Mouse (Mus musculus): Measurements from ENCODE around the gene Plxnc1. TPM values are rescaled to one million over a fixed set of nuclear protein-coding genes. Genes with fewer than 3 reads are reported as not detected.

The Plxnc1 gene
- polyA plus RNA-seq, 1 experiment from 2014 or later = 7.1 TPM

GRCm38 (mm10) chr10:94825951-94826350 lies 118.7 kb downstream of the Plxnc1 start:
- peaks cover 13% of the 10 kb centered on the region; the same call in 1 of the 2 replicates for H3K4me1 ChIP-seq (ENCODE audit: control insufficient read depth, insufficient read depth, low read length)
- H3K4me3 ChIP-seq (ENCODE audit: low read depth, low read length) = no peak overlapping the region
- no peak overlapping the region for H3K9ac ChIP-seq (ENCODE audit: low read depth, low read length)
- no peak for ATAC-seq (replicated peaks; ENCODE audit: insufficient number of reproducible peaks, low FRiP score, low TSS enrichment)
- no peaks in the 10 kb centered on the region for H3K27me3 ChIP-seq (ENCODE audit: control insufficient read depth, insufficient read depth, low read length)
- no peak overlapping the region for H3K4me2 ChIP-seq
- 92% methylated on average over 2 of the region's 2 CpGs for WGBS (ENCODE audit: insufficient replicate concordance)
- no peaks in the 10 kb centered on the region for H3K9me3 ChIP-seq (replicated peaks; ENCODE audit: control insufficient read depth, low read length)
- no peak overlapping the region for H3K27ac ChIP-seq (ENCODE audit: low read depth, low read length)
- no peaks in the 10 kb centered on the region for H3K36me3 ChIP-seq (ENCODE audit: control insufficient read depth, insufficient read depth, low read length)

GRCm38 (mm10) chr10:94823971-94824760 lies 120.5 kb downstream of the Plxnc1 start:
- Histone ChIP-seq H3K27ac (ENCODE audit: low read depth, low read length) (no peak overlapping the region), H3K4me2 (no peak overlapping the region), H3K27me3 (ENCODE audit: control insufficient read depth, insufficient read depth, low read length) (no peaks in the 10 kb centered on the region), H3K36me3 (ENCODE audit: control insufficient read depth, insufficient read depth, low read length) (no peaks in the 10 kb centered on the region), H3K4me1 (ENCODE audit: control insufficient read depth, insufficient read depth, low read length) (peaks cover 5% of the 10 kb centered on the region; the same call in 1 of the 2 replicates), H3K9me3 (replicated peaks; ENCODE audit: control insufficient read depth, low read length) (no peaks in the 10 kb centered on the region), H3K4me3 (ENCODE audit: low read depth, low read length) (no peak overlapping the region), H3K9ac (ENCODE audit: low read depth, low read length) (no peak overlapping the region)
- 64% methylated on average over 11 of the region's 11 CpGs for WGBS (ENCODE audit: insufficient replicate concordance)
- ATAC-seq (replicated peaks; ENCODE audit: insufficient number of reproducible peaks, low FRiP score, low TSS enrichment) = no peak

- Histone ChIP-seq H3K4me3 (ENCODE audit: low read depth, low read length) (no peak overlapping the region), H3K4me1 (ENCODE audit: control insufficient read depth, insufficient read depth, low read length) (0 out of 2 replicates have a peak, but pooled peaks cover 2% of the 10 kb centered on the region), H3K27me3 (ENCODE audit: control insufficient read depth, insufficient read depth, low read length) (no peaks in the 10 kb centered on the region), H3K27ac (ENCODE audit: low read depth, low read length) (no peak overlapping the region), H3K36me3 (ENCODE audit: control insufficient read depth, insufficient read depth, low read length) (no peaks in the 10 kb centered on the region), H3K9ac (ENCODE audit: low read depth, low read length) (no peak overlapping the region), H3K9me3 (replicated peaks; ENCODE audit: control insufficient read depth, low read length) (no peaks in the 10 kb centered on the region), H3K4me2 (peak overlapping the region; percentile 3; the same call in 1 of the 2 replicates)
- WGBS (ENCODE audit: insufficient replicate concordance) = 63% methylated on average over 17 of the region's 17 CpGs
- ATAC-seq (replicated peaks; ENCODE audit: insufficient number of reproducible peaks, low FRiP score, low TSS enrichment) = no peak
Observed at GRCm38 (mm10) chr10:94818781-94819665, 125.6 kb downstream of the Plxnc1 start.

GRCm38 (mm10) chr10:94818127-94818526 lies 126.5 kb downstream of the Plxnc1 start:
- WGBS (ENCODE audit: insufficient replicate concordance) = 86% methylated on average over 3 of the region's 3 CpGs
- H3K4me1 ChIP-seq (ENCODE audit: control insufficient read depth, insufficient read depth, low read length) = no peaks in the 10 kb centered on the region

GRCm38 (mm10) chr10:94811907-94812851 lies 132.5 kb downstream of the Plxnc1 start:
- Histone ChIP-seq H3K4me2 (no peak overlapping the region), H3K4me3 (ENCODE audit: low read depth, low read length) (no peak overlapping the region), H3K9ac (ENCODE audit: low read depth, low read length) (no peak overlapping the region), H3K4me1 (ENCODE audit: control insufficient read depth, insufficient read depth, low read length) (no peaks in the 10 kb centered on the region), H3K27ac (ENCODE audit: low read depth, low read length) (no peak overlapping the region), H3K9me3 (replicated peaks; ENCODE audit: control insufficient read depth, low read length) (no peaks in the 10 kb centered on the region), H3K36me3 (ENCODE audit: control insufficient read depth, insufficient read depth, low read length) (no peaks in the 10 kb centered on the region), H3K27me3 (ENCODE audit: control insufficient read depth, insufficient read depth, low read length) (no peaks in the 10 kb centered on the region)
- 69% methylated on average over 17 of the region's 17 CpGs for WGBS (ENCODE audit: insufficient replicate concordance)
- ATAC-seq (replicated peaks; ENCODE audit: insufficient number of reproducible peaks, low FRiP score, low TSS enrichment) = no peak

More at GRCm38 (mm10) chr10:94818127-94818526, 126.5 kb downstream of the Plxnc1 start:
- H3K9me3 ChIP-seq (replicated peaks; ENCODE audit: control insufficient read depth, low read length) = no peaks in the 10 kb centered on the region
- no peak overlapping the region for H3K4me3 ChIP-seq (ENCODE audit: low read depth, low read length)
- H3K4me2 ChIP-seq = no peak overlapping the region
- H3K27ac ChIP-seq (ENCODE audit: low read depth, low read length) = no peak overlapping the region
- H3K9ac ChIP-seq (ENCODE audit: low read depth, low read length) = no peak overlapping the region
- no peaks in the 10 kb centered on the region for H3K27me3 ChIP-seq (ENCODE audit: control insufficient read depth, insufficient read depth, low read length)
- no peak for ATAC-seq (replicated peaks; ENCODE audit: insufficient number of reproducible peaks, low FRiP score, low TSS enrichment)
- H3K36me3 ChIP-seq (ENCODE audit: control insufficient read depth, insufficient read depth, low read length) = no peaks in the 10 kb centered on the region

- ATAC-seq (replicated peaks; ENCODE audit: insufficient number of reproducible peaks, low FRiP score, low TSS enrichment) = no peak
- 42% methylated on average over 7 of the region's 7 CpGs for WGBS (ENCODE audit: insufficient replicate concordance)
Observed at GRCm38 (mm10) chr10:94809946-94810472, 134.6 kb downstream of the Plxnc1 start.

GRCm38 (mm10) chr10:94808275-94808674 lies 136.4 kb downstream of the Plxnc1 start:
- no peaks in the 10 kb centered on the region for H3K36me3 ChIP-seq (ENCODE audit: control insufficient read depth, insufficient read depth, low read length)
- no peaks in the 10 kb centered on the region for H3K9me3 ChIP-seq (replicated peaks; ENCODE audit: control insufficient read depth, low read length)
- H3K4me3 ChIP-seq (ENCODE audit: low read depth, low read length) = no peak overlapping the region
- peaks cover 7% of the 10 kb centered on the region for H3K4me1 ChIP-seq (ENCODE audit: control insufficient read depth, insufficient read depth, low read length)
- WGBS (ENCODE audit: insufficient replicate concordance) = 53% methylated on average over 6 of the region's 6 CpGs
- no peak overlapping the region for H3K27ac ChIP-seq (ENCODE audit: low read depth, low read length)
- ATAC-seq (replicated peaks; ENCODE audit: insufficient number of reproducible peaks, low FRiP score, low TSS enrichment) = no peak
- H3K4me2 ChIP-seq = no peak overlapping the region
- no peaks in the 10 kb centered on the region for H3K27me3 ChIP-seq (ENCODE audit: control insufficient read depth, insufficient read depth, low read length)
- no peak overlapping the region for H3K9ac ChIP-seq (ENCODE audit: low read depth, low read length)

More at GRCm38 (mm10) chr10:94809946-94810472, 134.6 kb downstream of the Plxnc1 start:
- Histone ChIP-seq H3K27ac (ENCODE audit: low read depth, low read length) (no peak overlapping the region), H3K36me3 (ENCODE audit: control insufficient read depth, insufficient read depth, low read length) (no peaks in the 10 kb centered on the region), H3K9ac (ENCODE audit: low read depth, low read length) (no peak overlapping the region), H3K4me2 (no peak overlapping the region), H3K4me3 (ENCODE audit: low read depth, low read length) (no peak overlapping the region), H3K27me3 (ENCODE audit: control insufficient read depth, insufficient read depth, low read length) (no peaks in the 10 kb centered on the region), H3K4me1 (ENCODE audit: control insufficient read depth, insufficient read depth, low read length) (no peaks in the 10 kb centered on the region), H3K9me3 (replicated peaks; ENCODE audit: control insufficient read depth, low read length) (no peaks in the 10 kb centered on the region)

Measured in heart, embryonic 11.5 days (tissue).